Mouse (Mus musculus) heart, postnatal 0 days (tissue): ENCODE measurements around the gene Tmem63c.

Experiments
- CTCF ChIP-seq: IDR thresholded peaks from 2 replicates; pipeline ENCODE4 v1.5.1; 2016; ENCODE audit warnings: antibody characterized with exemption, control low read depth, low read depth
- EP300 ChIP-seq: IDR thresholded peaks from 2 replicates; pipeline ENCODE4 v1.6.1; 2016; ENCODE audit warnings: antibody characterized with exemption, low read depth

DNA sequence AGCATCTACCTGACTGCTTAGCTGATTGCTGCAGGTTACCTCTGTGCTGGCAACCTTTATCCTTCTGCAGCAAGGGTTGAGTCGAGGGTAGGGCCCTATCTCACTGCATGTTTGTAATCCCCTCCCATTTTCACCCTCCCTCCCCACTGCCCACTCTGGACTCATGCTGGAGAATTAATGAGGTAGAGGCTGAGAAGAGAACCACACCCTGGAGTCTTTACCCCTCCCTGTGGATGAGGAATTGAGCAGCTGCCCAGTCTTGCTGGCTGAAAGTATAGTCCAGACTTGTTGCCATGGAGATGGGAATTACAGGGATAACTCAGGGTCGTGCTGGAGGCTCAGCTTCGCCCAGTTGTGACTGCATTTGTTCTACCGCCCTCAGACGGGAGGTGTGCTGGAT is 23.6 kb downstream of the Tmem63c start:
- TF ChIP-seq EP300 (no peak), CTCF (no peak)
